Mouse (Mus musculus): ENCODE measurements around the gene Runx2. TPM values are rescaled to one million over a fixed set of nuclear protein-coding genes. Genes with fewer than 3 reads are reported as not detected.

The Runx2 gene
- total RNA-seq, 2 experiments from 2014 or later, result 5.7 to 6.8 TPM

GRCm38 (mm10) chr17:44667346-44667745 is 147.3 kb downstream of the Runx2 start:
- DNase-seq (ENCODE audit: low spot score in 2 of 2), result no peak

DNA sequence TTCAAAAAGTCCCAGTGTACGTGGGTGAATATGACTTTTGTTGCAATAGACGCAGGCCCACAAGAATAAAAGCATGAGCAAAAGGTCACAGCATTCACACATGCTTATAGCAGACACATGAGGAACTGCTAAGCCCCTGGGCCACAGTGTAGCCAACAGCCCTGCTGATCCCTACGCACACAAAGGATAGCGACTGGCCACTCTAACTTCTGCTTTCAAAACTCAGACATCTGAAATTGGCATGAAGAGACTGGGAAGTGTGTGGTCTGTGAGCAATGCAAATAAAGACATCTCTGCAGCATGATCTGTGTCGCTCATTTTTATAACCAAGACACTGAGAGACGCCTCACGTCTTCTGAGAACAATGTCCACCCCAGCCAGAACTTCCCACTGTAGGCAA is 150.7 kb downstream of the Runx2 start:
- DNase-seq (ENCODE audit: low spot score in 2 of 2), result no peak

GRCm38 (mm10) chr17:44663208-44663607 is 151.4 kb downstream of the Runx2 start:
- no peak for DNase-seq (ENCODE audit: low spot score in 2 of 2)

GRCm38 (mm10) chr17:44662080-44662706 is 152.4 kb downstream of the Runx2 start:
- no peak for DNase-seq (ENCODE audit: low spot score in 2 of 2)

DNA sequence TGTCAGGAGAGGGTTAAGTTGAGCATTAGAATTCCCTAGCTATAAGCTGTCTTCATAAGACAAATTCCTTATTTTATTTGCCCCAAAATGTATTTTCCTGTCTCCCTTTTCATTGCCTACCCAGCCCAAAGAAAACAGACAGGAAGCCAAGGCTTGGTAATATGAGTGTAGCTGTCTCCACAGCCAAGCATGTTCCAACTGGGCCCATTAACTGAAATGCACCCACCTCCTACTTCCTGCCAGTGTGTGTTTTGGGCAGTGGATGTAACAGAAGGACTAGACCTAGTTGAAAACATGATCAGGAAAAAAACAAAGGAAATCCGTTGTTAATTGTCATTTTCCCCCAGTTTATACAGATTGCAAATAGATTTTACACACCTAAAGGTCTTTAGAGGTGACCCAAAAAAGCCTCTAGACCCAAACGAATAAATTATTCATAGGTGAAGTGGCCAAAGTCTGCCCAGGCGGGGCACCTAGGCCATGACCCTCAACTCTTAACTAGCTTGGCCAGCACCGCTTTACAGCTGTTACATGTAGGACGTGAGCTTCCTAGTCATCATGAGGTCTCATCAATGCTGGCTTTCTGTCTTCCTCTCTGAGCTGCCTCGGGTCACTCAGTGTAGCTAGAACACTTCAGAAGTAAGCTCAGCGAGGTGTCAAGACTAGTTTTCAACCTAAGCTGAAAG is 154.3 kb downstream of the Runx2 start:
- DNase-seq (ENCODE audit: low spot score in 2 of 2), result no peak

GRCm38 (mm10) chr17:44654503-44654902 is 160.1 kb downstream of the Runx2 start:
- DNase-seq (ENCODE audit: low spot score in 2 of 2), result no peak

DNA sequence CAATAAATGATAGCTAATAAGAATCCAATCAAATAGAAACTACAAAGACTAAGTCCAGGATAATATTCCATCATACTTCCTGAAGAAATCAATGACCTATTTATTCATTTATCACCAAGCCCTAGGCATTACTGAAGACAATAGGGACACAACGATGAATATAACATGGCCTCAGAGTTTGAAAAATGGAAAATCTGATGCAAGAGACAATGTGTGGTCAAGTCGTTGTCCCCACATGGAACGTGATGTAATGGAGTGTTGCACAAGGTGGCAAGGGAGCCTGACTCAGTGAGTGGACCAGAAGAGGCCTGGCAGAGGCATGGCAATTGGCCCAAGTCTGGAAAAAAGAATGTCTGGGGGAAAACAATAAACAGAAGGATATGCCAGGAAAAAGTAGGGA is 161.5 kb downstream of the Runx2 start:
- no peak for DNase-seq (ENCODE audit: low spot score in 2 of 2)

GRCm38 (mm10) chr17:44652054-44652453 is 162.5 kb downstream of the Runx2 start:
- DNase-seq (ENCODE audit: low spot score in 2 of 2), result no peak

DNA sequence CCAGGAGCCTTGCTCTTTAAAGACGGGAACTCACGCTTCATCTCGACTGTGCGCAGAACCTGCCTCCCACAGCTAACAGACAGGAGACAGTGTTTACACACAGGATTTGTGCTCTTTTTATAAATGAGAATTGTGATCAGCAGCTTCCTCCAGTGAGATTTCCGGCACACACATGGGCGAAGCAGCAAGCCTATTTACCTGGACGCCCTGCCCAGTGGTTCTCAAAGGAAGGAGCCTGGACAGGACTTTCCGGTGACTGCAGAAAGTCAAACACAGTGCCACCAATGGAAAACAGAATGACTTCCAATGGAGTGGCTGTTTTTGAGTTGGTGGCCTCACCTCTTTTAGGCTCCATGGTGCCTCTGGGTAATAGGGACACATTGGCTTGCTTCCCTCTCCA is 163.0 kb downstream of the Runx2 start:
- DNase-seq (ENCODE audit: low spot score in 2 of 2), result no peak

- no peak for DNase-seq (ENCODE audit: low spot score in 2 of 2)
These were observed 164.2 kb downstream of the Runx2 start for GRCm38 (mm10) chr17:44650431-44650830.

DNA sequence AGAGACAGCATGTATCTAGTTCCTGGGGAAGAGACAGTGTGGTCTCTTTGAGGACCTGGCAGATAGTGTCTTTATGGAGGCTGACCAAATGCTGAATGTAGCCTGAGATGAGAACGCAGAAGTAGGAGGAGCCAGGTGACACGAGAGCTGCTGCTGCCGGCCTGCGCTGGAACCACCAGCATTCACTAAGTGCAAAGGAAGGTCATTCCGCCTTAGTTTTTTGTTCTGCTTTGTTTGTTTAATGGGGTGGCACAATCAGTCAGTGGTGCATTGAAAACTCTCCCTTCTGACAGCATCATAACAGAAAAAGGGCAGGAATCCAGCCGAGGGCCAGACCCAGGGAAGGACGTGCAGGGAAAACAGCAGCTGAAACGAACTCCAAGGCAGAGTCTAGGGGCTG is 165.5 kb downstream of the Runx2 start:
- DNase-seq (ENCODE audit: low spot score in 2 of 2), result no peak

GRCm38 (mm10) chr17:44647916-44648315 is 166.7 kb downstream of the Runx2 start:
- DNase-seq (ENCODE audit: low spot score in 2 of 2), result peak; percentile 34 to 44

GRCm38 (mm10) chr17:44645146-44645545 is 169.5 kb downstream of the Runx2 start:
- DNase-seq (ENCODE audit: low spot score in 2 of 2), result no peak

GRCm38 (mm10) chr17:44643260-44643659 is 171.3 kb downstream of the Runx2 start:
- DNase-seq (ENCODE audit: low spot score in 2 of 2), result no peak

DNA sequence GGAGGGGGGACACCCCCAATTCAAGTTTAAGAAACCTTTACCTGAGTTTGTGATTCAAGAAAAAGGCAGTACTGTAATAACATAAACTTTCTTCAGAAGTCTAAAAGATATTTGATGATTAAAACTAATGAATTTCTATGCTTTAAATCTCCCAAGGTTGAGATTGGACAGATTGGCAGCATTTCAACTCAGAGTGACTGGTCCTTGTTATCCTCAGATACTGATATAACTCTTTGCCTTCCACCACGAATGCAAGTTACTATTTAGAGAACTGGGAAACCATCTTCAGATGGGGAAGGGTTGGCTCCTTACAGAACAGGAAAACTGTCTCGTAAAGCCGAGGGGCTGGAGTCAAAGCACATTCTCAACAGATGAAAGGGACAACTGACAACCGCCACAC is 172.5 kb downstream of the Runx2 start:
- no peak for DNase-seq (ENCODE audit: low spot score in 2 of 2)

DNA sequence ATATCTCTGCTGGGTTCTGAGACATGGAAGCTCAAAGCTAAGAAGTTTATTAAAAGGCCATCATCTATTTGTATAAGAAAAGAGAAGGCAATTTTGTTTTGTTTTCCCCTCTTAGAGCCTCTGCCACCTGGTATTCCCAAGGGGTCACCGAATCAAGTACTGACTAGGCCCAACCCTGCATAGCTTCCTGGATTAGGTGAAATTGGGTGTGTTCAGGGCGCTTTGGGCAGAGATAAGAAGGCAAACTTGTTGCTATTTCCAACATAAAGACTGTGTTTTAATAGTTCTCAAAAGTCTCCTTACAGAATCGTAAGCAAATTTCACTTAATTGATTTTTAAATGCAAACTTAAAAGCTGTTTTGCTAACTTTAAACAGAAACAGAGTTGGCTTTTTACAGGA is 173.7 kb downstream of the Runx2 start:
- no peak for DNase-seq (ENCODE audit: low spot score in 2 of 2)

DNA sequence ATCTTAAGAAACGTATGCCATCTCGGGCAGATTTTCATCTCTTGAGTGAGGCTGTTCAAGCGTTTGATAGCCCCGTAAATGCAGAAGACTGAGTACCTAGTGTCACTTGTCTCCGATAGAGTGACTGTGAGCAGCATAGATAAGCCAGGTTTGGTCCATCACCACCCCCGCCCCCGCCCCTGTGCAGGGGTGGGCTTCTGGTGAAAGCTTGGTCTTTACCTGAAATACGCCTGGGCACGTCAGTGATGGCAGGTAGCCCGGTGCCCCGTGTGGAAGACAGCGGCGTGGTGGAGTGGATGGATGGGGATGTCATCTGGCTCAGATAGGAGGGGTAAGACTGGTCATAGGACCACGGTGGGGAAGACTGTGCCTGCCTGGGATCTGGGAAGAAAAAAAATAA is 175.2 kb downstream of the Runx2 start:
- no peak for DNase-seq (ENCODE audit: low spot score in 2 of 2)

GRCm38 (mm10) chr17:44637181-44637880 is 177.3 kb downstream of the Runx2 start:
- DNase-seq (ENCODE audit: low spot score in 2 of 2), result no peak

DNA sequence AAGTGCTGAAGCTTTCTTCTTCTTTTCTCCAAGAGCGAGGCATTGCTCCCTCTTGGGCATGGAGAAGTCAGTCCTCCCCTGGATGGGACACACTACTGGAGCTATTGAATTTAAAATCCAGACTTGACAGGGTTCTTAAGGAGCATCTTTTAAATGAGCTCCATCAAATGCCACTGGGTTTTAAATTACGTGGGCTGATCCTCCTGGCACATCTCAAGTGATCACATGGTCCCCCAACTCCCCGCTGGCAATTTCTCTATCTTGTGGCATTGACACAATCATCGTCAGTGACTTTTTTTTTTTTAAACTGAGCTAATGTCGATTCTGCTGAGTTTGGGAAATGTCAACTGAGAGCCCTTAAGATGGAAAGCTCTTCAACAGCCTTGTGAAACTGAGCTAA is 180.1 kb downstream of the Runx2 start:
- DNase-seq (ENCODE audit: low spot score in 2 of 2), result no peak

DNA sequence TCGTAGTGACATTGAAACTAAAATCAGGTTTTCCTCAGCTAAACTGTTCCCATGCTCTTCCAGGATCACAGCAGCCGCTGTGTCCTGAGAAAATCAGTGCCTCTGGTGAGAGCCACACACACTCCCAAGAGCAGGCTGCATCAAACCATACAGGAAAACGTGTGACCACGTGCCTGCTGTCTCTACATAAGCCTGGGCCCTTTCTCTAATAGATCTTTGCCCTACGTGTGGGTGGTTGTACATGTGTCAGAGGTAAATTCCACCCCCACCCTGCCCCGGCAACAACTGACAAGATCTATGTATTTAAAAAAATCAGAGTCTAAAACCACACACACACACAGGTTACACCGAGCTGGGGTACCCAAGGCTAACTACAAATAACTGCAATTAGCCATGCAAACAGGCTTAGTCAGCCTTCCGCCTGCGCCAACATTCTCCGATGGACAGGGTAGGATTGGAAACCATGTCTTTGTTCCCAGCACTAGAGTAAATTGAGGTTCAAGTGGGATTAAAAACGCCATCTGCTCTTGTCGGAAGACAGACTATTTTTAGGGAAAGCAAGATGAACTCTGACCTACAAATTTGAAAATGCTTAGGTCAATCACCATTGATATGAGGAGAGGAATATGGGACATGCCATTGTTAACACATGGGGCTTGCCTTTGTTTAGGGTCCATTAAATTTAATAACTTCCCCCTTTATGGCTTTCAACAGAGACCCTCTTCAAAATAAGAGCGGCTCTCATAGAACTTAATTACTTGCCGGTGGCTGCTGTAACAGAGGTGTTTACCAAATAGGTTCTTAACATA is 180.8 kb downstream of the Runx2 start:
- no peak for DNase-seq (ENCODE audit: low spot score in 2 of 2)

GRCm38 (mm10) chr17:44632941-44633340 is 181.7 kb downstream of the Runx2 start:
- no peak for DNase-seq (ENCODE audit: low spot score in 2 of 2)

DNA sequence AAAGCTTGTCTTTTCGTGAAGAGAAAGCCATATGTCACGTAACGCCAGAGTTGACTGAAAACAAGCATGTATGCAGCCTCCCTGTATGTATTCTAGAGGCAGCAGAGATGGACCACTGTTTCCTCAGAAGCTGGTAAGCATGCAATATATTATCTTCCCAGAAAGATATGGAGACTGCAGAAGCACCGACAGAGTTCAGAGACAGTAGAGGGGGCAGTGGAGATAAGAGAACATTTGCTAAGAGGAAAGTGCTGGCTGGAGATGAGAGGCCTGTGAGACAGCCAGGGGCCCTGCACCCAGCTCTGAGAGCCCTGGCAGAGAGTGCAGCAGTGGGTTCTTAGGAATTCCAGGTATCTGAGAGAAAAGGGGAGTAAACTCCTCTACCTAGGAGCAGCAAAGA is 182.3 kb downstream of the Runx2 start:
- DNase-seq (ENCODE audit: low spot score in 2 of 2), result no peak
